Mouse (Mus musculus) 3T3-L1 (cell line): ENCODE data around the gene Ube4b.

Source experiments
- DNase-seq: peaks from one replicate; pipeline ENCODE4 v3.0.0-alpha.2; 2015; ENCODE audit warnings: low read depth, low spot score

Ube4b gene

DNA sequence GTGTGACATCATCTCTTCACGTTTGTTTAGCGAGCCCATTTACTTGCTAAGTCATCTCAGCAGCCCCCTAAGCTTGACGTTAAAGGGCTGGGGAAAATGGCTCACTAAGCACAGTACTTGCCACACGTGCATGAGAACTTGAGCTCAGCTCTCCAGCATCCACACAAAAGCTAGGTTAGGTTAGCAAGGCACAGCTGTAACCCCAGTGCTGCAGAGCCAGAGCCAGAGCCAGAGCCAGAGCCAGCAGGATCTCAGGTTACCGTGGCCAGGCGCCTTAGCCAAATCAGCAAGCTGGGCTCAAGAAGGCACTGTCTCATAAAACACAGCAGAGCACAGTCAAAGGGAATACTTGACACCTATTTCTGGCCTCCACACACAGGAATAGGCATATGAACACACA lies 31.0 kb downstream of the Ube4b start:
- peak; percentile 66 for DNase-seq

DNA sequence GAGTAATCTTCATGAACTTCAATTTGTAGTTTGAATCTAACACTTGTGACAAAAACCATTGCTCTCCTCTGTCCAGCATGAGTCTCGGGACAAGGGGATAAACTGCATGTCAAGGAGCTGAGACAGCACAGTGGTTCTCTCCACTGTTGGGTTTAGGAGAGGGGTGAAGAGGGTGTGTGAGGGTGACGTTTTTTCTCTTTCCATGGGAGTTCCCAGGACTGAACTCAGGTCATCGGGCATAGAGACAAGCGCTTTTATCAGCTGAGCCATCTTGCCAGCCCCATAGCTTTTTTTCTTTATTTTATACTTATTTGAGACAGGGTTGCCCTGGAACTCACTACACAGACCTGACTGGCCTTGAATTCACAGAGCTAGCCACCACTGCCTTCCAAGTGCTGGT lies 32.3 kb downstream of the Ube4b start:
- DNase-seq = no peak

GRCm38 (mm10) chr4:149393311-149393995 lies 33.1 kb downstream of the Ube4b start:
- DNase-seq = no peak

DNA sequence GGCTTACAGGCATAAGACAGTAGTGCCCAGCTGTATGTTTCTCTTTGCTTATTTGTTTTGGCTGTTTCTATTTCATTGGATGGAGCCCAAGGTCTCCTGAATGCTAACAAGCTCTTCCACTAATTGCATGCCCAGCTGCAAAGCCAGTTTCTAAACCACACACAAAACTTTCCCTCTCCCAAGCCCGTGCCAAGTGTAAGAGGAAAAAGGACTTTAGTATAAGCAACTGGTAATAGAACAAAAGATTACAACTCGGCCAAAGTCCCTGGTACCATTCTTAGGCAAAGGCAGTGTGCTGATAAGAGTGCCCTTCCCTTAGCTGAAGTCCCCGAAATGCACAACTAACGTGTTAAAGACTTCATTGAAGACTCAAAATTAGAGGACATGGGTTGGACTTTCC lies 34.2 kb downstream of the Ube4b start:
- DNase-seq = no peak

- DNase-seq = no peak
These were observed 45.5 kb downstream of the Ube4b start for GRCm38 (mm10) chr4:149381001-149381400.

DNA sequence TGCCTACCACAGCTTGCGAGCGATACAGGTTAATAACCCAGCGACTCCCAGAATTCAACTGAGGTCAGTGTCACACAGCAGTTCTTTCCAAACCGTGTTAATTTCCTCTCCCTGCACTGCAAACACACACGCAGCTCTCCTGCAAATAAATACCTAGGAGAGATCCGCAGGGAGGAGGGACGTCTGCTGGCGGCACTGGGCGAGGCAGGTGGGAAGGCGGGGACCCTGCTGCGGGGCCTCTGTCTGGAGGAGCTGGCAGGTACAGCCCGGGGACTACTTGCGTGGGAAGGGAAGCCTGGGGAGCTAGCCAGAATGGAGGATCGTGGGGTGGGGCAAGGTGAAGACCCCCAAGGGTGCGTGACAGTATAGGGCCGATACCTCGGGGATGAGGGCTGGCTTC lies 46.7 kb downstream of the Ube4b start:
- DNase-seq = no peak

- no peak for DNase-seq
These were observed 47.7 kb downstream of the Ube4b start for GRCm38 (mm10) chr4:149378819-149379218.

GRCm38 (mm10) chr4:149376034-149376433 lies 50.5 kb downstream of the Ube4b start:
- DNase-seq = no peak

DNA sequence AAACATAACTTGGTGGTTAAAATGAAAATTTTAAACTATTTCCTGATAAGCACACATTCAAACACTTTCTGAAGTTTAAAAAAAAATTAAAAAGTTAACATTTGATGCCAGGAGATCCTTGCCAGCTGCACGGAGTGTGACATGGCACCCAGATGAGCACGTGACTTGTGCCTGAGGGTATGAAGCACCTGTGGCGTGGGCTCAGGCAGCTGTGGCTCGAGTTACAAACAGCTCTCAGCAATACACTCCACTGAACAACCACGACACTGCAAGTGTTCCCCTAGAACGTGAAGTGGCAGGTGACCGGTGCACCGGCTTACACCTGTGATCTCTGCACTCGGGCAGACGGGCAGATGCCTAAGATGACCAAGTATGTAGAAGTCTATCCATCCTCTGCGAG lies 51.9 kb downstream of the Ube4b start:
- no peak for DNase-seq

DNA sequence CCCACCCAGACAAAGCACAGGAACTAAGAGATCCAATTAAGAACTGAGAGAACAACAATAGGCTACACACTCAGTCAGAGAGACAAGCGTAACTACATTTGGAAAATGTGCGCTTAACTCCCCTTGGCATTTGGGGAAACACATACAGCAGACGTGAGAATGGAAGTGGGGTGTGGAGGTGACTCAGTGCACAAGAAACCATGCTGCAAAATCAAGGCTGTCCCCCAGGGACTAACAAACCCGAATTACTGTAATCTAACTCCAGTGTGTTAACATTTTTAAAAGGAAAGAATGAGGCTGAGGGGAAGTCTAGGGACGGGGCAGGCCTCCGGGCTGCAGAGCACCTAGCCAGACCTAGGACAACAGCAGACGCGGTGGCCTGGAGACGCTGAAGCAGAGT lies 52.6 kb downstream of the Ube4b start:
- DNase-seq = peak; percentile 75

- peak; percentile 68 for DNase-seq
These were observed 53.1 kb downstream of the Ube4b start for GRCm38 (mm10) chr4:149373431-149373830.

DNA sequence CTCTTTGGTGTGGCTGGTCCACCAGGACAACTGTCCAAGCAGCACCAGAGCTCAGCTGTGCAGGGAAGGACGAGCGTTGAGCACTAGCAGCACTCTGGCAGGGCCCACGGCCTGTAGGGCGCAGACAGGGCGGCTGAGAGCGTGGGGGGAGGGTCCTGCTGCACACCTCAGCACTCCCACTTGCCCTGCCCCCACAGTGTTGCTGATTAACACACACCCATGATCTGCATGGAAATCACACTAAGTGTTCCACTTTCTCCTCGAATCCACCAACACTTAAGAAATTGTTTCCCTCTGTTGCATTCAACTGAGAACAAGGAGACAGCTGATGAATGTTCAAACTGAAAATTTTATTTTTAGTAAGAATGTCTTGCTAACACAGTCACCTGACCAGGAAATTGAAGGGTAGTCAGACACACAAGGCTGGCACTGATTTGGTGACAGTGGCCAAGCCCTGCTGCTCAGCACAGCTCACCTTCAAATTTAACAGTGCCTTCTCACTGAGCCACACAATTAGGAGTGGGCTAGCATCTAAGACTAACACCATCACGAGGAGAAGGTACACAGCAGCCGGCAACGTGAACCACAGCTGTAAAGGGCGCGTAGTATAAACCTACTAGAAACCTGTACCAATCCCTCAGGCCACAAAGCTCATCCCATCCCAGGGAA lies 60.7 kb downstream of the Ube4b start:
- no peak for DNase-seq

DNA sequence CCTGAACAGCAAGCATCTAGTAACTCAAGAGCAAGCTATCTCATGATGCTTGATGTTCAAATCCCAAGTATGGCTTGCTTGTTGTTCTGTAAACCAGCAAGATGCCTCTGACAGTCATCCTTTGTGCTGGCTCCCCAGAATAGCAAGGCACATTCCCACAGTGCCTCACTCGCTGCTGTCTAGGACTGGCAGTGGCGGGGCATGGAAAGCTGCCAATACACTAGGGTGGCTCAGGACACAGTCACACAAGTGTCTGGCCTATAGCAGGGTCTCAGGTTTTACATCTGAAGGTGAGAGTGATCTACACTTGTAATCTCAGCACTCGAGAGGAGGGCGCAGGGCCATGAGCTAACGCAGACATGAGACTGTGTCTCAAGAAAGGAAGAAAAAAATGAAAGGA lies 61.7 kb downstream of the Ube4b start:
- DNase-seq = no peak

DNA sequence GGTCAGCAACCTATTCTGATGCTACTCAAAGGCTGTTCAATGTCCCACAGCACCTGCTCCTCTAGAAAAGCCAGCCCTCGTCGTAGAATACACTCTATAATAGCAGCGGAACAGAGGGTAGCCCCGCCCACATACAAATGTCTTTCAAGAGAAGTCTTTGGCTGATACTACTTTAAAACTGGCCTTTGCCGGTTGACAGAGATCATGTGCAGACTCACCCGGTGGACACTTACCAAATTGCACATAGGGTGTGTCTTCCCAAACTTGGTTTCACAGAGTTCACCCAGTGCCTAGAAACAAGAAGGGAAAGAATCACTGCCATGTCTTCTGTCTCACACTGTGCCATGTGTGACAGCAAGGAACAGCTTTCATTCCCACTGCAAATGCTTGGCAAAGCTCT lies 65.5 kb downstream of the Ube4b start:
- DNase-seq = peak; percentile 51

DNA sequence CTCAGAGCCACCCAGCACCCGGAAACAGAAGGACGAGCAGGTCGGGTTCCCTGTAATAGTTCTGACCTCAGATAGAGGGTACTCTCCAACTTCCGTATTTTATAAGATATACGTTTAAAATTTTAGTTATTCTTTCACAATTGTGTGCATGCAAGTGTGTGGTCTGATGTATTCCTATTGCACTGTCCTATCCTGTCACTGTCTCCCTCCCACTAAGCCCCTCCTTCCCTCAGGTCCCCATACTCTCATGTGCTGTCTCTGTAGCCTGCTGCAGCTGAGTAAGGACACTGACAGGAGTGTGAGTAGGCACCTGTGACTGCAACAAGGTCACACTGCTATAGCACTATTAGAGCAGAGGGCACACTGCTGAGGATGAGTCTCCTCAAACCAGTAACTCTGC lies 65.9 kb downstream of the Ube4b start:
- no peak for DNase-seq

GRCm38 (mm10) chr4:149357982-149358381 lies 68.6 kb downstream of the Ube4b start:
- no peak for DNase-seq

- DNase-seq = no peak
These were observed 71.9 kb downstream of the Ube4b start for GRCm38 (mm10) chr4:149354671-149355070.

DNA sequence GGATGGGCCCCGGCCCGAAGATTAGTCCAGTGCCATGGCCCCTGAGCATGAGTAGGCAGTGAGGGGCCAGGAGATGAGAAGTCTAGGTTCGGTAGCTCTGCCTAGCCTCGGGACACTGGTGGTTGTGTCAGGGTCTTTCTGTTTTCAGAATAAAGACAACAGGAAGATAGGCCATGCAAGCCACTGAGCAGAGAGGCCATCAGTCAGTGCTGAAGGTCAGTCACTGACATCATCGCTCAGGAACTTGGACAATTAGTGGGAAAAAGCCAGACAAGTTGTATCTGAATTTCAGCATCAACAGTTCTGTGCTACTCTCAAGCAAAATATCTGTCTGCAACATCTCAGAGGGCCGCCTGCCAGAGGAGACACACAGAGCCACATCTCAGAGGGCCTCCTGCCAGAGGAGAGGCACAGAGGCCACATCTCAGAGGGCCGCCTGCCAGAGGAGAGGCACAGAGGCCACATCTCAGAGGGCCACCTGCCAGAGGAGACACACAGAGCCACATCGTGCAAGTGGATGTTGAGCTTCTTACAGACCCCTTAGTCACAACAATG lies 74.9 kb downstream of the Ube4b start:
- DNase-seq = no peak

GRCm38 (mm10) chr4:149348963-149349362 lies 77.6 kb downstream of the Ube4b start:
- peak; percentile 11 for DNase-seq

DNA sequence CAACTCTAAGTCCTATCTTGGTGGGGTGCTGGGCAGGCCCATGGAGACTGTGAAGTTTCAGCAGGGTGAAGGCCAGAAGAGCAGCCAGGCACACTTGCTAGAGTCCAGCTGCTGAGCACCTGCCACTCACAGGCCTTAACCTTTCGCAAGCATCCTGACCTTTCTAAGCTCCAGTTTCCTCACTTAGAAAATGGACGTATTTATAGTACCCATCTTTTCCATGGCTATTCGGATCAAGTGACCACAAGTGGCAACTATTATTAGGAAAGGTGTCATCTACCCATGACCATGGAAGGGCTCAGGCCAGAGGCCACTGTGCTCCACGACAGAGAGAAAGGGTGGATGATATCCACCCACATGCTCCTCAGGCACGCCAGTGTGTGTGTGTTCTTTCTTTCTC lies 80.7 kb downstream of the Ube4b start:
- no peak for DNase-seq

- DNase-seq = no peak
These were observed 82.2 kb downstream of the Ube4b start for GRCm38 (mm10) chr4:149344311-149344710.

- DNase-seq = no peak
These were observed 85.9 kb downstream of the Ube4b start for GRCm38 (mm10) chr4:149340680-149341079.
